Mouse (Mus musculus) MEL (cell line): Measurements from ENCODE around the gene Extl1. TPM values are rescaled to one million over a fixed set of nuclear protein-coding genes. Genes with fewer than 3 reads are reported as not detected.

Experiments used
- DNase-seq: peaks from one replicate; pipeline ENCODE4 v3.0.0; 2011; ENCODE audit warnings: low read depth, low spot score
- H3K27ac ChIP-seq: 2 replicates; pipeline ENCODE4 v1.5.1; 2012; ENCODE audit warnings: low read depth, mild to moderate bottlenecking, control low read depth, low read length, moderate library complexity; ENCODE audit not compliant: control insufficient read depth
- H3K27me3 ChIP-seq, 2 experiments: fragments of 150-350 bp in 1 of 2; sonication (generic) in 1 of 2; 2 replicates each; pipeline ENCODE4 v1.6.1; 2012; ENCODE audit warnings: low read length in 2 of 2, mild to moderate bottlenecking in 2 of 2, improper control_type of control experiment in 1 of 2, moderate library complexity in 1 of 2; ENCODE audit not compliant: insufficient read depth in 2 of 2, control insufficient read depth in 1 of 2
- H3K36me3 ChIP-seq, 2 experiments: 2 replicates each; pipeline ENCODE4 v1.6.1; 2012 to 2014; ENCODE audit warnings: low read length in 2 of 2, improper control_type of control experiment in 1 of 2, inconsistent platforms in 1 of 2, mild to moderate bottlenecking in 1 of 2; ENCODE audit not compliant: insufficient read depth in 2 of 2, control insufficient read depth in 1 of 2
- H3K4me1 ChIP-seq, 2 experiments: fragments of 150-350 bp in 1 of 2; sonication (generic) in 1 of 2; 2 replicates each; pipeline ENCODE4 v1.6.1; 2012; ENCODE audit warnings: low read length in 2 of 2, improper control_type of control experiment in 1 of 2, mild to moderate bottlenecking in 1 of 2; ENCODE audit not compliant: insufficient read depth in 2 of 2, control insufficient read depth in 1 of 2
- H3K4me3 ChIP-seq, 2 experiments: fragments of 150-350 bp in 1 of 2; sonication (generic) in 1 of 2; 2 replicates each; pipeline ENCODE4 v1.5.1; 2012; ENCODE audit warnings: low read depth in 2 of 2, low read length in 2 of 2, mild to moderate bottlenecking in 2 of 2, moderate library complexity in 2 of 2, control low read depth in 1 of 2, improper control_type of control experiment in 1 of 2; ENCODE audit not compliant: control insufficient read depth in 1 of 2, insufficient read depth in 1 of 2
- H3K79me2 ChIP-seq: 2 replicates; pipeline ENCODE4 v1.6.1; 2012; ENCODE audit warnings: mild to moderate bottlenecking, low read length, moderate library complexity; ENCODE audit not compliant: control insufficient read depth, poor library complexity, insufficient read depth
- H3K9ac ChIP-seq: 2 replicates; pipeline ENCODE4 v1.6.1; 2012; ENCODE audit warnings: low read depth, mild to moderate bottlenecking, control low read depth, low read length, moderate library complexity; ENCODE audit not compliant: control insufficient read depth, poor library complexity, severe bottlenecking
- H3K9me3 ChIP-seq: fragments of 150-350 bp; sonication (generic); replicated peaks from 2 replicates; pipeline ENCODE4 v1.6.1; 2012; ENCODE audit warnings: mild to moderate bottlenecking, low read length, improper control_type of control experiment, moderate library complexity; ENCODE audit not compliant: insufficient read depth
- CHD1 ChIP-seq: IDR thresholded peaks from 2 replicates; pipeline ENCODE4 v1.6.1; 2012; ENCODE audit warnings: low read depth, mild to moderate bottlenecking, inconsistent platforms, low read length, improper control_type of control experiment
- ETS1 ChIP-seq: IDR thresholded peaks from 2 replicates; pipeline ENCODE4 v1.6.1; 2012; ENCODE audit warnings: low read depth, mild to moderate bottlenecking, inconsistent platforms, low read length, improper control_type of control experiment, moderate library complexity
- JUND ChIP-seq: IDR thresholded peaks from 2 replicates; pipeline ENCODE4 v1.6.1; 2011; ENCODE audit warnings: low read depth, mild to moderate bottlenecking, improper control_type of control experiment, low read length
- KAT2A ChIP-seq: conservative IDR thresholded peaks from 2 replicates; pipeline ENCODE4 v1.6.1; 2012; ENCODE audit warnings: low read depth, low read length, improper control_type of control experiment, inconsistent platforms
- MAFK ChIP-seq: IDR thresholded peaks from 2 replicates; pipeline ENCODE4 v1.6.1; 2011; ENCODE audit warnings: low read depth, mild to moderate bottlenecking, low read length, improper control_type of control experiment, borderline replicate concordance
- MEF2A ChIP-seq: IDR thresholded peaks from 2 replicates; pipeline ENCODE4 v1.6.1; 2014; ENCODE audit warnings: low read depth, mild to moderate bottlenecking, inconsistent platforms, low read length, improper control_type of control experiment; ENCODE audit not compliant: poor library complexity, insufficient replicate concordance, severe bottlenecking; ENCODE audit errors: extremely low read depth
- MXI1 ChIP-seq: IDR thresholded peaks from 2 replicates; pipeline ENCODE4 v1.6.1; 2011; ENCODE audit warnings: mild to moderate bottlenecking, low read depth, low read length, improper control_type of control experiment
- MYB ChIP-seq: IDR thresholded peaks from 2 replicates; pipeline ENCODE4 v1.6.1; 2011; ENCODE audit warnings: mild to moderate bottlenecking, low read depth, low read length, improper control_type of control experiment
- RAD21 ChIP-seq: IDR thresholded peaks from 2 replicates; pipeline ENCODE4 v1.6.1; 2011; ENCODE audit warnings: mild to moderate bottlenecking, low read depth, low read length, improper control_type of control experiment
- TAL1 ChIP-seq: IDR thresholded peaks from 2 replicates; pipeline ENCODE4 v1.6.1; 2012; ENCODE audit warnings: mild to moderate bottlenecking, inconsistent platforms, low read length, moderate library complexity, mixed read lengths
- TCF12 ChIP-seq: IDR thresholded peaks from 2 replicates; pipeline ENCODE4 v1.6.1; 2014; ENCODE audit warnings: low read depth, mild to moderate bottlenecking, inconsistent platforms, low read length, improper control_type of control experiment, moderate library complexity
- UBTF ChIP-seq: IDR thresholded peaks from 2 replicates; pipeline ENCODE4 v1.6.1; 2012; ENCODE audit warnings: low read depth, mild to moderate bottlenecking, inconsistent platforms, low read length, improper control_type of control experiment, moderate library complexity, borderline replicate concordance; ENCODE audit not compliant: insufficient read depth
- USF2 ChIP-seq, 2 experiments: IDR thresholded peaks; 2 replicates each; pipeline ENCODE4 v1.6.1; 2011 to 2012; ENCODE audit warnings: improper control_type of control experiment in 2 of 2, low read length in 2 of 2, borderline replicate concordance in 1 of 2, inconsistent platforms in 1 of 2, low read depth in 1 of 2, mild to moderate bottlenecking in 1 of 2; ENCODE audit not compliant: insufficient read depth in 1 of 2
- ZC3H11A ChIP-seq: IDR thresholded peaks from 2 replicates; pipeline ENCODE4 v1.6.1; 2012; ENCODE audit warnings: low read depth, mild to moderate bottlenecking, inconsistent platforms, low read length, improper control_type of control experiment
- ZMIZ1 ChIP-seq: IDR thresholded peaks from 2 replicates; pipeline ENCODE4 v1.6.1; 2012; ENCODE audit warnings: low read depth, mild to moderate bottlenecking, inconsistent platforms, low read length, improper control_type of control experiment, moderate library complexity
- ZNF384 ChIP-seq: IDR thresholded peaks from 2 replicates; pipeline ENCODE4 v1.6.1; 2012; ENCODE audit warnings: low read depth, mild to moderate bottlenecking, inconsistent platforms, low read length, improper control_type of control experiment
- polyA plus RNA-seq, 2 experiments: library from polyadenylated mRNA; stranded (reverse) in 1 of 2; unstranded in 1 of 2; fragments of >175 nt in 1 of 2; fragments of >200 nt in 1 of 2; gene quantifications; 2 replicates each; pipeline versions ENCODE4 v1.2.1 to v1.2.4; 2012; ENCODE audit warnings: low replicate concordance in 2 of 2, low read depth in 1 of 2; ENCODE audit not compliant: insufficient read length in 2 of 2, insufficient read depth in 1 of 2, missing spikeins in 1 of 2
- total RNA-seq: library from RNA; depleted of rRNA; stranded (reverse); fragments of 300-350 nt; gene quantifications from 2 replicates; pipeline ENCODE4 v1.2.3, GENCODE M21; 2012

The Extl1 gene
- total and polyA plus RNA-seq, 3 experiments: 0.04 to 0.33 TPM; not detected in 1

GRCm38 (mm10) chr4:134416602-134417001, 33.0 kb upstream of the Extl1 start:
- Histone ChIP-seq H3K27ac (no peak overlapping the region), H3K9me3 (no peaks in the 10 kb centered on the region), H3K79me2 (no peaks in the 10 kb centered on the region)
- TF ChIP-seq KAT2A: no peak
- TF ChIP-seq TAL1: no peak
- TF ChIP-seq UBTF: no peak
- TF ChIP-seq ETS1: no peak
- no peak for TF ChIP-seq MXI1
- no peak for TF ChIP-seq CHD1
- no peak for TF ChIP-seq ZNF384
- TF ChIP-seq MYB: no peak
- TF ChIP-seq ZMIZ1: no peak
- TF ChIP-seq TCF12: no peak
- TF ChIP-seq JUND: no peak
- TF ChIP-seq, all 39 proteins: peak for 0
- no peak for DNase-seq
- Histone ChIP-seq H3K4me1 (no peaks in the 10 kb centered on the region), H3K36me3 (no peaks in the 10 kb centered on the region), H3K4me3 (no peak overlapping the region), H3K27me3 (no peaks in the 10 kb centered on the region), H3K9ac (no peak overlapping the region)

- no peaks in the 10 kb centered on the region for H3K27me3 ChIP-seq
- H3K79me2 ChIP-seq: no peaks in the 10 kb centered on the region
- no peak overlapping the region for H3K9ac ChIP-seq
- H3K4me1 ChIP-seq: no peaks in the 10 kb centered on the region
- no peaks in the 10 kb centered on the region for H3K36me3 ChIP-seq
- no peak overlapping the region for H3K27ac ChIP-seq
- no peaks in the 10 kb centered on the region for H3K9me3 ChIP-seq
- no peak for TF ChIP-seq MEF2A
- TF ChIP-seq RAD21: no peak
- no peak for TF ChIP-seq MAFK
- no peak for TF ChIP-seq ZNF384
- no peak for TF ChIP-seq ZC3H11A
- no peak for TF ChIP-seq TAL1
- no peak for TF ChIP-seq USF2 (IDR thresholded peaks at IDR 0.05; ENCODE audit: borderline replicate concordance in 1 of 2, insufficient read depth in 1 of 2, low read depth in 1 of 2, low read length in 2 of 2)
- TF ChIP-seq MYB: no peak
- no peak for TF ChIP-seq CHD1
- no peak overlapping the region for H3K4me3 ChIP-seq
- DNase-seq: no peak
These were observed 32.5 kb upstream of the Extl1 start for GRCm38 (mm10) chr4:134416177-134416576.
